Mouse (Mus musculus) MEL (cell line): ENCODE results near the gene Mrpl14. TPM values are rescaled to one million over a fixed set of nuclear protein-coding genes. Genes with fewer than 3 reads are reported as not detected.

Experiments
- DNase-seq: peaks from one replicate; pipeline ENCODE4 v3.0.0; 2011; ENCODE audit warnings: low read depth, low spot score
- H3K27ac ChIP-seq: 2 replicates; pipeline ENCODE4 v1.5.1; 2012; ENCODE audit warnings: low read depth, mild to moderate bottlenecking, control low read depth, low read length, moderate library complexity; ENCODE audit not compliant: control insufficient read depth
- H3K27me3 ChIP-seq, 2 experiments: fragments of 150-350 bp in 1 of 2; sonication (generic) in 1 of 2; 2 replicates each; pipeline ENCODE4 v1.6.1; 2012; ENCODE audit warnings: low read length in 2 of 2, mild to moderate bottlenecking in 2 of 2, improper control_type of control experiment in 1 of 2, moderate library complexity in 1 of 2; ENCODE audit not compliant: insufficient read depth in 2 of 2, control insufficient read depth in 1 of 2
- H3K36me3 ChIP-seq, 2 experiments: 2 replicates each; pipeline ENCODE4 v1.6.1; 2012 to 2014; ENCODE audit warnings: low read length in 2 of 2, improper control_type of control experiment in 1 of 2, inconsistent platforms in 1 of 2, mild to moderate bottlenecking in 1 of 2; ENCODE audit not compliant: insufficient read depth in 2 of 2, control insufficient read depth in 1 of 2
- H3K4me1 ChIP-seq, 2 experiments: fragments of 150-350 bp in 1 of 2; sonication (generic) in 1 of 2; 2 replicates each; pipeline ENCODE4 v1.6.1; 2012; ENCODE audit warnings: low read length in 2 of 2, improper control_type of control experiment in 1 of 2, mild to moderate bottlenecking in 1 of 2; ENCODE audit not compliant: insufficient read depth in 2 of 2, control insufficient read depth in 1 of 2
- H3K4me3 ChIP-seq, 2 experiments: fragments of 150-350 bp in 1 of 2; sonication (generic) in 1 of 2; 2 replicates each; pipeline ENCODE4 v1.5.1; 2012; ENCODE audit warnings: low read depth in 2 of 2, low read length in 2 of 2, mild to moderate bottlenecking in 2 of 2, moderate library complexity in 2 of 2, control low read depth in 1 of 2, improper control_type of control experiment in 1 of 2; ENCODE audit not compliant: control insufficient read depth in 1 of 2, insufficient read depth in 1 of 2
- H3K79me2 ChIP-seq: 2 replicates; pipeline ENCODE4 v1.6.1; 2012; ENCODE audit warnings: mild to moderate bottlenecking, low read length, moderate library complexity; ENCODE audit not compliant: control insufficient read depth, poor library complexity, insufficient read depth
- H3K9ac ChIP-seq: 2 replicates; pipeline ENCODE4 v1.6.1; 2012; ENCODE audit warnings: low read depth, mild to moderate bottlenecking, control low read depth, low read length, moderate library complexity; ENCODE audit not compliant: control insufficient read depth, poor library complexity, severe bottlenecking
- H3K9me3 ChIP-seq: fragments of 150-350 bp; sonication (generic); replicated peaks from 2 replicates; pipeline ENCODE4 v1.6.1; 2012; ENCODE audit warnings: mild to moderate bottlenecking, low read length, improper control_type of control experiment, moderate library complexity; ENCODE audit not compliant: insufficient read depth
- BHLHE40 ChIP-seq: IDR thresholded peaks from 2 replicates; pipeline ENCODE4 v1.6.1; 2012; ENCODE audit warnings: low read depth, mild to moderate bottlenecking, inconsistent platforms, low read length, improper control_type of control experiment, borderline replicate concordance
- CHD1 ChIP-seq: IDR thresholded peaks from 2 replicates; pipeline ENCODE4 v1.6.1; 2012; ENCODE audit warnings: low read depth, mild to moderate bottlenecking, inconsistent platforms, low read length, improper control_type of control experiment
- CTCF ChIP-seq, 3 experiments: IDR thresholded peaks in 2 of 3; conservative IDR thresholded peaks in 1 of 3; 2 replicates each; pipeline ENCODE4 v1.5.1; 2011 to 2012; ENCODE audit warnings: low read length in 3 of 3, low read depth in 2 of 3, mild to moderate bottlenecking in 2 of 3, improper control_type of control experiment in 1 of 3, inconsistent platforms in 1 of 3, mixed read lengths in 1 of 3, moderate library complexity in 1 of 3; ENCODE audit not compliant: control insufficient read depth in 1 of 3, insufficient read depth in 1 of 3, poor library complexity in 1 of 3, severe bottlenecking in 1 of 3
- ETS1 ChIP-seq: IDR thresholded peaks from 2 replicates; pipeline ENCODE4 v1.6.1; 2012; ENCODE audit warnings: low read depth, mild to moderate bottlenecking, inconsistent platforms, low read length, improper control_type of control experiment, moderate library complexity
- GABPA ChIP-seq: IDR thresholded peaks from 2 replicates; pipeline ENCODE4 v1.6.1; 2012; ENCODE audit warnings: low read depth, mild to moderate bottlenecking, inconsistent platforms, low read length, improper control_type of control experiment, moderate library complexity
- JUND ChIP-seq: IDR thresholded peaks from 2 replicates; pipeline ENCODE4 v1.6.1; 2011; ENCODE audit warnings: low read depth, mild to moderate bottlenecking, improper control_type of control experiment, low read length
- MAX ChIP-seq: IDR thresholded peaks from 2 replicates; pipeline ENCODE4 v1.6.1; 2011; ENCODE audit warnings: low read length, improper control_type of control experiment
- MEF2A ChIP-seq: IDR thresholded peaks from 2 replicates; pipeline ENCODE4 v1.6.1; 2014; ENCODE audit warnings: low read depth, mild to moderate bottlenecking, inconsistent platforms, low read length, improper control_type of control experiment; ENCODE audit not compliant: poor library complexity, insufficient replicate concordance, severe bottlenecking; ENCODE audit errors: extremely low read depth
- MXI1 ChIP-seq: IDR thresholded peaks from 2 replicates; pipeline ENCODE4 v1.6.1; 2011; ENCODE audit warnings: mild to moderate bottlenecking, low read depth, low read length, improper control_type of control experiment
- MYB ChIP-seq: IDR thresholded peaks from 2 replicates; pipeline ENCODE4 v1.6.1; 2011; ENCODE audit warnings: mild to moderate bottlenecking, low read depth, low read length, improper control_type of control experiment
- MYC ChIP-seq: IDR thresholded peaks from 2 replicates; pipeline ENCODE4 v1.6.1; 2011; ENCODE audit warnings: low read depth, mild to moderate bottlenecking, low read length, improper control_type of control experiment, moderate library complexity
- NRF1 ChIP-seq: IDR thresholded peaks from 2 replicates; pipeline ENCODE4 v1.6.1; 2014; ENCODE audit warnings: low read depth, mild to moderate bottlenecking, inconsistent platforms, low read length, improper control_type of control experiment, moderate library complexity; ENCODE audit not compliant: poor library complexity, insufficient read depth, severe bottlenecking
- POLR2A ChIP-seq, 2 experiments: IDR thresholded peaks; 2 replicates each; pipeline ENCODE4 v1.6.1; 2011 to 2012; ENCODE audit warnings: low read length in 2 of 2, mild to moderate bottlenecking in 2 of 2, control low read depth in 1 of 2, improper control_type of control experiment in 1 of 2, low read depth in 1 of 2, moderate library complexity in 1 of 2; ENCODE audit not compliant: control insufficient read depth in 1 of 2, insufficient read depth in 1 of 2, poor library complexity in 1 of 2
- RAD21 ChIP-seq: IDR thresholded peaks from 2 replicates; pipeline ENCODE4 v1.6.1; 2011; ENCODE audit warnings: mild to moderate bottlenecking, low read depth, low read length, improper control_type of control experiment
- RCOR1 ChIP-seq: IDR thresholded peaks from 2 replicates; pipeline ENCODE4 v1.6.1; 2012; ENCODE audit warnings: low read depth, mild to moderate bottlenecking, inconsistent platforms, low read length, improper control_type of control experiment
- SIN3A ChIP-seq: IDR thresholded peaks from 2 replicates; pipeline ENCODE4 v1.6.1; 2012; ENCODE audit warnings: low read length, improper control_type of control experiment, inconsistent platforms
- SMC3 ChIP-seq: IDR thresholded peaks from 2 replicates; pipeline ENCODE4 v1.6.1; 2011; ENCODE audit warnings: low read depth, low read length, improper control_type of control experiment
- TBP ChIP-seq: IDR thresholded peaks from 2 replicates; pipeline ENCODE4 v1.8.0; 2011; ENCODE audit warnings: low read depth, low read length, improper control_type of control experiment
- TCF12 ChIP-seq: IDR thresholded peaks from 2 replicates; pipeline ENCODE4 v1.6.1; 2014; ENCODE audit warnings: low read depth, mild to moderate bottlenecking, inconsistent platforms, low read length, improper control_type of control experiment, moderate library complexity
- USF1 ChIP-seq: IDR thresholded peaks from 2 replicates; pipeline ENCODE4 v1.6.1; 2014; ENCODE audit warnings: low read depth, mild to moderate bottlenecking, inconsistent platforms, low read length, improper control_type of control experiment, moderate library complexity
- USF2 ChIP-seq, 2 experiments: IDR thresholded peaks; 2 replicates each; pipeline ENCODE4 v1.6.1; 2011 to 2012; ENCODE audit warnings: improper control_type of control experiment in 2 of 2, low read length in 2 of 2, borderline replicate concordance in 1 of 2, inconsistent platforms in 1 of 2, low read depth in 1 of 2, mild to moderate bottlenecking in 1 of 2; ENCODE audit not compliant: insufficient read depth in 1 of 2
- ZC3H11A ChIP-seq: IDR thresholded peaks from 2 replicates; pipeline ENCODE4 v1.6.1; 2012; ENCODE audit warnings: low read depth, mild to moderate bottlenecking, inconsistent platforms, low read length, improper control_type of control experiment
- ZNF384 ChIP-seq: IDR thresholded peaks from 2 replicates; pipeline ENCODE4 v1.6.1; 2012; ENCODE audit warnings: low read depth, mild to moderate bottlenecking, inconsistent platforms, low read length, improper control_type of control experiment
- polyA plus RNA-seq, 2 experiments: library from polyadenylated mRNA; stranded (reverse) in 1 of 2; unstranded in 1 of 2; fragments of >175 nt in 1 of 2; fragments of >200 nt in 1 of 2; gene quantifications; 2 replicates each; pipeline versions ENCODE4 v1.2.1 to v1.2.4; 2012; ENCODE audit warnings: low replicate concordance in 2 of 2, low read depth in 1 of 2; ENCODE audit not compliant: insufficient read length in 2 of 2, insufficient read depth in 1 of 2, missing spikeins in 1 of 2
- total RNA-seq: library from RNA; depleted of rRNA; stranded (reverse); fragments of 300-350 nt; gene quantifications from 2 replicates; pipeline ENCODE4 v1.2.3, GENCODE M21; 2012

Gene Mrpl14
- total and polyA plus RNA-seq, 3 experiments: 66.2 to 159 TPM; not detected in 1

DNA sequence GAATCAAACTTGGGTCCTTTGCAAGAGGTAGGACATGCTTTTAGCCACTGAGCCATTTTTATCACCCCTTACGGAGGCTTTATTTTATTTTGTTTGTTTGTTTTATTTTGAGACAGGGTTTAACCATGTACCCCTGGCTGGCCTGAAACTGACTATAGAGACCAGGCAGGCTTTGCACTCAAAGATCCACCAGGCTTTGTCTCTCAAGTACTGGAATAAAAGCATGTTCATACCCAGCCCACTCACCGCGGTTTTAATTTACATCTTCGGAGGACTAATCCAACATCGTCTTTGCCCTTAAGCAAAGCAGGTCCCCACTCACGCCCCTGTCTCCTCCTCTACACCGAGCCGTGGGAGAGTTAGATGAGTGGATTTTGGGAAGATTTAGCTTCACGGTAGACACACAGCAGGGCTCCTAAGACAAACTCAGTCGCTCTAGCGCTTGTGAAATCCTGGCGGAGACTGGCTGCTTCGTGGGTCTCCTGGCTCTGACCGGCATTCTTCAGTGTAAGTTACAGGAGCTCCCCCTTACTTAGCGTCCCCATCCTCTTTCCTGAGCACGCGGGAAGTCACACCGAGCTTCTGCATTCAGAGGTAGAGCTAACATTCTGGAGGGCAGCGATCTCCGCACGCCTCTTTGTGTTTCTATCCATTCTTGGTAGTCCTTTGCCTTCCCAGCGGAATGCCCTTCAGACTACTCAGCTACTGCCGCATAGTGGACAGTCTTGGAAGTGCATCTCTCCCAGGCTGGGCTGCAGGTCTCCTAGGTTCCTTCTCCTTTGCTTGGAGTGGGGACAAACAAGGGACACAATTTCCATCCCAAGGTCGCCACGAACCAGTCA, 37.8 kb downstream of the Mrpl14 start:
- H3K36me3 ChIP-seq: no peaks in the 10 kb centered on the region; a peak in 1 of 4 replicates
- no peaks in the 10 kb centered on the region for H3K9me3 ChIP-seq
- DNase-seq: peak; percentile 84
- peak overlapping the region; percentile 12 to 23; a peak in 3 of 4 replicates for H3K4me3 ChIP-seq
- H3K27me3 ChIP-seq: no peaks in the 10 kb centered on the region
- peaks cover 7 to 10% of the 10 kb centered on the region in 2 experiments; a peak in 3 of 4 replicates for H3K4me1 ChIP-seq
- no peak overlapping the region for H3K9ac ChIP-seq
- H3K27ac ChIP-seq: no peak overlapping the region
- TF ChIP-seq CTCF (IDR thresholded peaks at IDR 0.05 in 2 of 3, conservative IDR thresholded peaks at IDR 0.05 in 1 of 3; ENCODE audit: control insufficient read depth in 1 of 3, insufficient read depth in 1 of 3, low read depth in 2 of 3, low read length in 3 of 3, poor library complexity in 1 of 3, severe bottlenecking in 1 of 3) (peak; percentile 90 to 100 (median 92)), SMC3 (peak; percentile 65), RAD21 (peak; percentile 71), ZNF384 (no peak), GABPA (no peak), ZC3H11A (peak; percentile 52; the same call in 1 of the 2 replicates)
- H3K79me2 ChIP-seq: no peaks in the 10 kb centered on the region

DNA sequence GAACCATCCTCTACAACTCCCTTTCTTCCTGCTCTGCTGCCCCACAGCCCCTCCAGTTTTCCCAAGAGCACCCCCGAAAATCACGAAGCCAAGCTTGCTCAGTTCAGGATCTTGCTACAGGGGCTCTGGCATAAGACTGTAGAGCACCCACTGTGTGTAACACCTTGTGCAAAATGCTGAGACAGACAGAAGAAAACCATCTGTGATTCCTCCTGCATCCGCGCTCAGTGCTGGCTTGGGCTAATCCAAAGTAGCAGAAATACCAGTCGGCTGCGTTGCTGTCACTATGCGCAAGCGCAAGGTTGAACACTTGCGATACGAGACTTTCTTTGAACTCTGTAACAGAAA, 38.4 kb downstream of the Mrpl14 start:
- Histone ChIP-seq H3K27ac (no peak overlapping the region), H3K4me1 (peaks cover 7 to 10% of the 10 kb centered on the region in 2 experiments; a peak in 3 of 4 replicates), H3K4me3 (no peak overlapping the region), H3K79me2 (no peaks in the 10 kb centered on the region), H3K9me3 (no peaks in the 10 kb centered on the region), H3K27me3 (no peaks in the 10 kb centered on the region), H3K9ac (no peak overlapping the region), H3K36me3 (no peaks in the 10 kb centered on the region; a peak in 1 of 4 replicates)
- no peak for DNase-seq
- TF ChIP-seq SIN3A: no peak
- TF ChIP-seq TCF12: no peak
- no peak for TF ChIP-seq JUND
- no peak for TF ChIP-seq POLR2A (IDR thresholded peaks at IDR 0.05; ENCODE audit: control insufficient read depth in 1 of 2, insufficient read depth in 1 of 2, low read depth in 1 of 2, low read length in 2 of 2, poor library complexity in 1 of 2)
- TF ChIP-seq MEF2A: no peak
- no peak for TF ChIP-seq CHD1

DNA sequence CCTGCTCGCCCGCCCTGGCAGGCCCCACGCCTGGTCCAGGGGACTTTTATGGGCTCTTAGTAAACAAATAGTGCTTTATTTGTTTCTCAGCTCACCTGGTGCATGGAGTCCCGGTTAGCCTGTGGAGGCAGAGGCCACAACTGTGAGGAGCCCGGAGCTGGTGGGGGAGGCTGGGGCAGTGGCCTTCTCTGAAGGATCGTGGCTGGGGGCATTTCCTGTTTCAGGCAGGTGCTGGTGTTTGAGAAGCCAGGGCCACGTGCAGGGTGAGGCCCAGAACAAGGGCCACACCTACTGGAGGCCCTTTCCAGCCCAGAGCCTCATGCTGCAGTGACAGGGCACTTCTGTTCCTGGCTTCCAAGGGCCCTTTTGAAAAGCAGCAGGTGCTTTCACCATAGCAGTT, 40.1 kb downstream of the Mrpl14 start:
- Histone ChIP-seq H3K4me3 (no peak overlapping the region), H3K27ac (no peak overlapping the region), H3K4me1 (peaks cover 7 to 10% of the 10 kb centered on the region in 2 experiments; a peak in 3 of 4 replicates), H3K36me3 (no peaks in the 10 kb centered on the region; a peak in 1 of 4 replicates), H3K79me2 (no peaks in the 10 kb centered on the region), H3K27me3 (no peaks in the 10 kb centered on the region), H3K9ac (peak overlapping the region; percentile 15; the same call in 1 of the 2 replicates), H3K9me3 (no peaks in the 10 kb centered on the region)
- DNase-seq: peak; percentile 70
- no peak for TF ChIP-seq RCOR1
- no peak for TF ChIP-seq JUND
- no peak for TF ChIP-seq ETS1
- TF ChIP-seq BHLHE40: peak; percentile 85
- peak; percentile 79 for TF ChIP-seq MAX
- TF ChIP-seq USF1: peak; percentile 70
- TF ChIP-seq MYC: peak; percentile 53; the same call in 1 of the 2 replicates
- no peak for TF ChIP-seq MYB
- peak; percentile 88 for TF ChIP-seq MXI1
- TF ChIP-seq CTCF (IDR thresholded peaks at IDR 0.05 in 2 of 3, conservative IDR thresholded peaks at IDR 0.05 in 1 of 3; ENCODE audit: control insufficient read depth in 1 of 3, insufficient read depth in 1 of 3, low read depth in 2 of 3, low read length in 3 of 3, poor library complexity in 1 of 3, severe bottlenecking in 1 of 3): no peak
- TF ChIP-seq USF2 (IDR thresholded peaks at IDR 0.05; ENCODE audit: borderline replicate concordance in 1 of 2, insufficient read depth in 1 of 2, low read depth in 1 of 2, low read length in 2 of 2): no peak
- TF ChIP-seq SIN3A: peak; percentile 48; the same call in 1 of the 2 replicates
- 0 out of 2 replicates have a peak, but pooled peaks have one; percentile 21 for TF ChIP-seq TBP
- TF ChIP-seq NRF1: no peak
- no peak for TF ChIP-seq TCF12
